Mouse (Mus musculus): ENCODE measurements around the gene Ttc9c. TPM values are rescaled to one million over a fixed set of nuclear protein-coding genes. Genes with fewer than 3 reads are reported as not detected.

Gene Ttc9c
- polyA plus RNA-seq, 1 experiment from 2014 or later = 55.7 TPM

DNA sequence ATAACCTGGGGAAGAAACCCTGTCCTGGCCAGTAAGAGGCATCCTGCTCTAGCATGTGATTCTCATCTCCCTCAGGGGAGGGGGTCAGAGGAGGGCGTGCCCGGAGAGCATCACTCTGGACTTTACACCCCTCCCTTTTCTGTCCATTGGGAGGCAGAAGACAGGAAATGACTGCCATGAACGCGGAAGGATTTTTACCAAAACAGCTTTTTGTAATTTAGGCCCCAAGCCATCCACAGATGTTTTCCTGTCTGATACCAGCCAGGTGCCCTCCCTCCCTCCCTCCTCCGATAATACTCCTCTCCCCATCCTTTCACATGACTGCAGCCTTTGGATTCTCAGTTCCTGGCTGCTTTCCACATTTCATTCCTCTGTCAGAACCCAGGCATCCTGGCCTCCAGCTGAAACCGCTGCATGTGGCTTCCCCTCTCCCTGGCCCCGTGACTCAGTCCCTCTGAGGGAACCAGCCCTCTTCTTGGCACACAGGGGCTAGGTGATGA lies 31.3 kb upstream of the Ttc9c start, which contains the start of gene Lrrn4cl:
TSS of gene Lrrn4cl (plus strand) at position 367 of the 500 bp plus-strand sequence.
- Histone ChIP-seq H3K4me3 (ENCODE audit: low read depth, low read length) (no peak within 1 kb of the TSS), H3K9me3 (ENCODE audit: low read depth, low read length) (no peaks in the 10 kb centered on the region), H3K27me3 (ENCODE audit: insufficient read depth, low read length) (no peaks in the 10 kb centered on the region), H3K27ac (ENCODE audit: low read depth) (peak within 1 kb of the TSS; percentile 27; the same call in 1 of the 2 replicates), H3K36me3 (ENCODE audit: insufficient read depth) (peaks cover 24% of the 10 kb centered on the region; the same call in 1 of the 2 replicates), H3K4me2 (peak within 1 kb of the TSS; percentile 27; the same call in 1 of the 2 replicates), H3K4me1 (ENCODE audit: insufficient read depth) (0 out of 2 replicates have a peak, but pooled peaks cover 7% of the 10 kb centered on the region), H3K9ac (peak within 1 kb of the TSS; percentile 20; the same call in 1 of the 2 replicates)
- no peak for TF ChIP-seq CTCF (IDR thresholded peaks at IDR 0.05; ENCODE audit: low read depth)
- WGBS = 16% methylated on average over 7 of the region's 7 CpGs
- DNase-seq (peak; percentile 74), ATAC-seq (ENCODE audit: insufficient read depth) (peak; percentile 87)

DNA sequence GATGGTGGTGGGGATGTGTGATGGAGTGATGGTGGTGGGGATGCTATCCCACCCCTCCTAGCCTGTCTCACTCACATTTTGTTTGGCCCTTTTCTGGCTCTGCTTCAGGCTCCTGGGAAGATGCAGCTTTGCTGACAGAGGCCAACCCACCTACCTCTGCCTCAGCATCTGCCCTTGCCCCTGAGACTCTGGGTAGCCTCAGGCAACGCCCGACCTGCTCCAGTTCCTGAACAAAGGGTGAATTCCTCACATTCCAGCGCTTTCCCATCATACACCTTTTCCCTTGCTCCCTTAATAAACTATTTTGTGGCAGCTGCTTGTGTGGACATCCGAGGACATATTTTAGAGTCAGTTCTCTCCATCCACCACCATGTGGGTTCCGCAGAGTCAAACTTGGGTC lies 29.2 kb upstream of the Ttc9c start:
- ATAC-seq (ENCODE audit: insufficient read depth) = no peak
- Histone ChIP-seq H3K4me3 (ENCODE audit: low read depth, low read length) (no peak overlapping the region), H3K27ac (ENCODE audit: low read depth) (no peak overlapping the region), H3K4me2 (no peak overlapping the region), H3K27me3 (ENCODE audit: insufficient read depth, low read length) (no peaks in the 10 kb centered on the region), H3K4me1 (ENCODE audit: insufficient read depth) (0 out of 2 replicates have a peak, but pooled peaks cover 7% of the 10 kb centered on the region), H3K9ac (no peak overlapping the region), H3K36me3 (ENCODE audit: insufficient read depth) (peaks cover 25% of the 10 kb centered on the region; the same call in 1 of the 2 replicates), H3K9me3 (ENCODE audit: low read depth, low read length) (no peaks in the 10 kb centered on the region)
- no peak for DNase-seq
- 67% methylated on average over 5 of the region's 5 CpGs for WGBS
- TF ChIP-seq CTCF (IDR thresholded peaks at IDR 0.05; ENCODE audit: low read depth) = no peak

DNA sequence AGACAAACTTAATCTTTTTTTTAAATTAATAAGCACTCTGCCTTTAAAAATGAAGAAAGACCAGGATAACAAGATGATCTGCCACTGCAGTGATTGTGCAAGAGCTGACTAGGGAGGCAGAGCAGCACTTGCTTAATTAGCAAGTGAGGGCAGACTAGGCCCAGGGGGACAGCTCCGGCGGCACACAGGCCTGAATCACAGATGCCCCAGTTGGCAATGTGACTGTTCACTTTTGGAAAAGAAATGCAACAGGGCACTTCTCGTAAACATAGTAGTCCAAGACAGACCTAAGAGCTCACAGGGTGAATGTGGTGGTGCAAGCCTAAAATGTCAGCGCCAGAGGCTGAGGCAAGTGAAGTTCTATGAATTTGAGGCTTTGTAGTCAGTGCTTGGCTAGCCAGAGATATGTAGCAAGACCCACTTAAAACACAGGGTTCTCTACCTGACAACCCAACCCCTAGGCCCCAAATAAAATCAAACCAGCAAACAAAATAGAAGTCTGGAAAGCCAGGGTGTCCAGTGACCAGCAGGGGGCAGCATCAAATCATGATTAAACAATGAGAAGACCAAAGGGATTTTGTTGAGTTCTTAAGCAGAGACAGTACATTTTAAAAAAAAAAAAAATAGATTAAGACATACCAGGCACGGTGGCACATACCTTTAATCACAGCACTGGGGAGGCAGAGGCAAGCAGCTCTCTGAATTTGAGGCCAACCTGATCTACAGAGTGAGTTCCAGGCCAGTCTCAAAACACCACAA lies 25.4 kb upstream of the Ttc9c start:
- DNase-seq = peak; percentile 93
- TF ChIP-seq CTCF (IDR thresholded peaks at IDR 0.05; ENCODE audit: low read depth) = peak; percentile 80
- ATAC-seq (ENCODE audit: insufficient read depth) = no peak
- 64% methylated on average over 5 of the region's 5 CpGs for WGBS
- Histone ChIP-seq H3K36me3 (ENCODE audit: insufficient read depth) (peaks cover 32% of the 10 kb centered on the region; the same call in 1 of the 2 replicates), H3K4me1 (ENCODE audit: insufficient read depth) (no peaks in the 10 kb centered on the region), H3K27me3 (ENCODE audit: insufficient read depth, low read length) (no peaks in the 10 kb centered on the region), H3K4me2 (no peak overlapping the region), H3K9me3 (ENCODE audit: low read depth, low read length) (no peaks in the 10 kb centered on the region), H3K27ac (ENCODE audit: low read depth) (no peak overlapping the region), H3K9ac (no peak overlapping the region), H3K4me3 (ENCODE audit: low read depth, low read length) (no peak overlapping the region)

DNA sequence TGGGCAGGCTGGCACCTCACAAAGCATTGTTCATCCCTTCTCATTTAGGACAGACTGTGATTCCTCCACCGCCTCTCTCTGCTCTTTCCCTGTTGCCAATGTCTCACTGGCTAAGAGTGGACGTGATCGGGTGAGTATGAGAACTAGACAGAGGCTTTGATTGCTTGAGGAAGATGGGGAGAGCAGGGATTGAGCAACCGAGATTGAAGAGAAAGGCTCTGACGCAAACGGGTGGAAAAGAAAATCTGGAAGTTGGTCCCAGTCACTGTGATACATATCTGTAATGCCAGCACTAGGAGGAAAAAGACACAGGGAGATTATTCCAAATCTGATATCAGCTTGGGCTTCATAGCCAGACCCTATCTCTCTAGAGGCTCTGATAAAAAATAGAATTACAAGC lies 23.8 kb upstream of the Ttc9c start:
- WGBS = 83% methylated on average over 6 of the region's 6 CpGs

DNA sequence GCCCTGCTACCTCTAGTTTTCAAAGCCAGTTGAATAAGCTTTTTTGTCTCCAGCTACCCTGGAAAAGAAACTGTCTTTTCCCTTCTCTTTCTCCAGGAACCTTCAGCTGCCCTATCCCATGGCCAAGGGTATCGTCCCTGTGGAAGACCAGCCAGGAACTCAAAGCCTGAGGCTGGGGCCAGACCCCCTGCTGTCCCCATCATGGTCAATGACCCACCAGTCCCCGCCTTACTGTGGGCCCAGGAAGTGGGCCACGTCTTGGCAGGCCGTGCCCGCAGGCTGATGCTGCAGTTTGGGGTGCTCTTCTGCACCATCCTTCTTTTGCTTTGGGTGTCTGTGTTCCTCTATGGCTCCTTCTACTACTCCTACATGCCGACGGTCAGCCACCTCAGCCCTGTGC lies 21.9 kb upstream of the Ttc9c start:
- peaks cover 13% of the 10 kb centered on the region for H3K4me1 ChIP-seq (ENCODE audit: insufficient read depth)
- ATAC-seq (ENCODE audit: insufficient read depth) = no peak
- H3K4me2 ChIP-seq = peak overlapping the region; percentile 78
- 89% methylated on average over 7 of the region's 7 CpGs for WGBS
- H3K27ac ChIP-seq (ENCODE audit: low read depth) = no peak overlapping the region
- peak overlapping the region; percentile 47 for H3K4me3 ChIP-seq (ENCODE audit: low read depth, low read length)
- DNase-seq = no peak
- H3K9ac ChIP-seq = peak overlapping the region; percentile 61
- no peaks in the 10 kb centered on the region for H3K9me3 ChIP-seq (ENCODE audit: low read depth, low read length)
- no peaks in the 10 kb centered on the region for H3K27me3 ChIP-seq (ENCODE audit: insufficient read depth, low read length)
- peaks cover 13% of the 10 kb centered on the region; the same call in 1 of the 2 replicates for H3K36me3 ChIP-seq (ENCODE audit: insufficient read depth)
- TF ChIP-seq CTCF (IDR thresholded peaks at IDR 0.05; ENCODE audit: low read depth) = no peak

More for the DNA sequence above, 23.8 kb upstream of the Ttc9c start:
- Histone ChIP-seq H3K4me2 (no peak overlapping the region), H3K27me3 (ENCODE audit: insufficient read depth, low read length) (no peaks in the 10 kb centered on the region), H3K9me3 (ENCODE audit: low read depth, low read length) (no peaks in the 10 kb centered on the region), H3K27ac (ENCODE audit: low read depth) (no peak overlapping the region), H3K4me3 (ENCODE audit: low read depth, low read length) (no peak overlapping the region), H3K4me1 (ENCODE audit: insufficient read depth) (peaks cover 11% of the 10 kb centered on the region), H3K9ac (no peak overlapping the region), H3K36me3 (ENCODE audit: insufficient read depth) (peaks cover 32% of the 10 kb centered on the region; the same call in 1 of the 2 replicates)
- no peak for ATAC-seq (ENCODE audit: insufficient read depth)
- no peak for TF ChIP-seq CTCF (IDR thresholded peaks at IDR 0.05; ENCODE audit: low read depth)
- DNase-seq = no peak

DNA sequence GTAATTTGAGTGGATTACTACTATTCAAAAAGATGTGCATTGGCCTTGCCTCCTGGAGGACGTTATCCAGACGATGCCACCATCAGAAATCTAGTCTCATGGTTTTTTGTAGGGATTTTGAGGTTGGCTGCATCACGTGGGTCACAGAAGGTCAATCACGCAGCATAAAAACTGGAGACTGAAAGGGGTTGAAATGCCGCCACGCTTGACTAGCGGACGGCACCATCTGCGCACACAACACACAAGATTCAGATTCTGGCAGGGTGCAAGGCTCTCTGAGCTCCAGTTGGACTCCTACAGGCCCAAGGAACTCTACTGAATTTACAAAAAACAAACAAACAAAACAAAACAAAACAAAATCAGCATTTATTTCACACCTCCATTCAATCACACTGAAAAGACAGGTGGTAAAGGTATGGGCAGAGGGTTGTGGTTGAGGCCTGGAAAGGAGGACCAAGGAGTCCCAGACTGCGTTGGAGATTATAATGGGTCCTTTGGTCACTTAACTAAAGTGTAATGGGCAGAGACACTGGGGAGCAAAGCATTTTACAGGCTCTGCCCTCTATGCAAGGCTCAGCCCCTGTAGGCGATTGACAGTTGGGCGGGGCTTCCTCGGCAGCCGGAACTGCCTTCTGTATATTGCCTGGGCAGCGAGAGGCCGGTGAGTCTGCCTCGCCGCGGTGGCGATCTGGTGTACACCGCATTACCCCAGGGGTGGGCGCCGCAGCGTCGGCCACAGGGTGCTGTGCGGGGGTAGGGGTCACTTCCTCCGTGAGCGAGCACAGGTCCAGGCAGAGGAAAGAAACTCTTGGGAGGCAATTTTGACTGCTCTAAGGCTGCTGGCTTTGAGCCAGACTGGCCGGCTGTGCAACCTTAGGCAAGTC lies 21.0 kb upstream of the Ttc9c start:
- DNase-seq (peak; percentile 85), ATAC-seq (ENCODE audit: insufficient read depth) (peak; percentile 35)
- Histone ChIP-seq H3K27me3 (ENCODE audit: insufficient read depth, low read length) (no peaks in the 10 kb centered on the region), H3K27ac (ENCODE audit: low read depth) (no peak overlapping the region), H3K4me1 (ENCODE audit: insufficient read depth) (peaks cover 13% of the 10 kb centered on the region), H3K4me3 (ENCODE audit: low read depth, low read length) (peak overlapping the region; percentile 47), H3K9ac (peak overlapping the region; percentile 61), H3K4me2 (peak overlapping the region; percentile 78), H3K9me3 (ENCODE audit: low read depth, low read length) (no peaks in the 10 kb centered on the region), H3K36me3 (ENCODE audit: insufficient read depth) (peaks cover 10% of the 10 kb centered on the region)
- 24% methylated on average over 29 of the region's 29 CpGs for WGBS
- TF ChIP-seq CTCF (IDR thresholded peaks at IDR 0.05; ENCODE audit: low read depth) = 0 out of 2 replicates have a peak, but pooled peaks have one; percentile 7

Measured in lung, embryonic 14.5 days (tissue).